Mouse (Mus musculus): Measurements from ENCODE around the gene Pxk. TPM values are rescaled to one million over a fixed set of nuclear protein-coding genes. Genes with fewer than 3 reads are reported as not detected.
A peak's percentile ranks its signal among the peaks of the same experiment; 100 is the strongest.

Gene Pxk
- 41.5 and 41.6 TPM in 2 replicates for polyA plus RNA-seq (2015; fragmentation: Nextera tagmentation; extraction: Ambion mirVana)

DNA sequence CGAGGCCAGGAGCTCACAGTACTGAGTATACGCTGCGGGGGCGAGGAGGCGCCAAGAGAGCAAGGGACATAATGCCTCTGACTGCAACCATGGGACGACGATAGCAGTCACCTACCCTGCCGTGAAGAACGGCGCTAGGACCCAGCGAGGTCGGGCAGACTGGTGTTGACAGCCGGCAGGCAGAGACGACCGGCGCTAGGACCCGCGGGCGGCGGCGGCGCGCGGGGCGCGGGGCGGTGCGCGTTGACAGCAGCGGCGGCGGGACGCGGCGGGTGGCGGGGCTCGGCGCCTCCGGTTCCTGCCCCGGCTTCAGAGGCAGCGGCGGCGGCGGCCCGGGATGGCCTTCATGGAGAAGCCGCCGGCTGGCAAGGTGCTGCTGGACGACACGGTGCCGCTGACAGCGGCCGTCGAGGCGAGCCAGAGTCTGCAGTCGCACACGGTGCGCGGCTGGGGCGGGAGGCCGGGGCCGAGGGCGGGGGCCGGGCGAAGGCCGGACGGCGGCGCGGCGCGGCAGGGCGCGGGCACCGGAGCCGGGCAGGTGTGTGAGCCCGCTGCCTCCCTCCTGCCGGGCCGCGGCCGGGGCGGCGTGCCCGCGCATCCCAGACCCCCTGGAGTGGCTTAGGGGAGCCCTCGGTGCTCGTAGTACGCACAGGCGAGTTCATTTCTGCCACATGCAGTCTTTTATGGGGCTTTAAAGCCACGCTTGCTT, at the start of gene Pxk:
Pxk (plus strand) TSS at position 234 of the 709 bp plus-strand sequence.
- no peaks in the 10 kb centered on the region for H3K36me3 ChIP-seq
- H3K4me2 ChIP-seq (replicated peaks): peak within 1 kb of the TSS; percentile 72
- no peaks in the 10 kb centered on the region for H3K27me3 ChIP-seq
- no peaks in the 10 kb centered on the region for H3K9me3 ChIP-seq (replicated peaks)
- peak within 1 kb of the TSS; percentile 73 for H3K9ac ChIP-seq
- H3K4me3 ChIP-seq (replicated peaks): peak within 1 kb of the TSS; percentile 90
- peak; percentile 93 for ATAC-seq (ENCODE audit: insufficient number of reproducible peaks, low FRiP score, low TSS enrichment, low read depth)
- under 1% methylated on average over 89 of the region's 89 CpGs for WGBS
- peak within 1 kb of the TSS; percentile 65; the same call in 1 of the 2 replicates for H3K27ac ChIP-seq (replicated peaks)
- peaks cover 14% of the 10 kb centered on the region for H3K4me1 ChIP-seq

DNA sequence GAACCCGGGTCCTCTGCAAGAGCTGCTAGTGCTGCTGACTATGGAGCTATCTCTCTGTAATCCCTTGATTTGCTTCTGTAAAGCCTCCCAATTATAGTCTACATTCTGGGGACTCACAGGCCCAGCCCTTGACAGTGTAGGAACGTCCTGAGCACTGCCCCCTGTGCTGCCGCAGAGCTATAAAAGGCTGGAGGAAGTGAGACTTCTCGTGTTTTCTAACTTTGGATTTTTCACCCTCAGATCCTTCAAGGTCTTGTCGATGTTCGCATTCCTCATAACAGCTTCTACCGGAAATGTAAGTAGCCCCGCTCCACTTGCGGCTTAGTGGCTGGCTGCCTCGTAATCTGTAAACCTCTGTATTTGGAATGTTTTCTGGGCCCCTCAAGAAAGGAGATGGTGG, 48.7 kb upstream of the Pxk start:
- WGBS: 81% methylated on average over 10 of the region's 10 CpGs
- no peak for ATAC-seq (ENCODE audit: insufficient number of reproducible peaks, low FRiP score, low TSS enrichment, low read depth)
- Histone ChIP-seq H3K27ac (replicated peaks) (no peak overlapping the region), H3K9ac (no peak overlapping the region), H3K36me3 (peaks cover 39% of the 10 kb centered on the region; the same call in 1 of the 2 replicates), H3K9me3 (replicated peaks) (no peaks in the 10 kb centered on the region), H3K4me3 (replicated peaks) (no peak overlapping the region), H3K4me2 (replicated peaks) (no peak overlapping the region), H3K4me1 (no peaks in the 10 kb centered on the region), H3K27me3 (no peaks in the 10 kb centered on the region)

DNA sequence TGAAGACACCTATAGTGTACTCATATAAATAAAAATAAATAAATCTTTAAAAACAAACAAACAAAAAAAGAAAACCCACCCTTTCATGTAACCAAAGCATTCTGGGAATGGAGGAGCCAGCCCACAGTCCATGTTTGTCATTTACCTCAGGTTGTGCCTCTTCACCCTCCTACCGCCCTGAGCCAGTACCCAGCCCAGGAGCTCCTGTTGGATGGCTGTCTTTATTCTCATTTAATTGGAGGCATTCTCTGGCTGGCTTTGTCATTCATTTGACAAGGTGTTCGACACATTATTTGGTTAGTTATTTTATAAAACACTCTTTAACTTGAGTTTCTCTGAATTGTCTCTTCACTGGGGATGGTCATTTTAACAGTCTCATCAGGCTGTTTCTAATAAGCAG, 46.1 kb upstream of the Pxk start:
- Histone ChIP-seq H3K27ac (replicated peaks) (no peak overlapping the region), H3K4me1 (no peaks in the 10 kb centered on the region), H3K4me2 (replicated peaks) (no peak overlapping the region), H3K36me3 (peaks cover 27% of the 10 kb centered on the region; the same call in 1 of the 2 replicates), H3K9me3 (replicated peaks) (no peaks in the 10 kb centered on the region), H3K4me3 (replicated peaks) (no peak overlapping the region), H3K9ac (no peak overlapping the region), H3K27me3 (no peaks in the 10 kb centered on the region)
- ATAC-seq (ENCODE audit: insufficient number of reproducible peaks, low FRiP score, low TSS enrichment, low read depth): no peak
- 89% methylated on average over 2 of the region's 2 CpGs for WGBS

DNA sequence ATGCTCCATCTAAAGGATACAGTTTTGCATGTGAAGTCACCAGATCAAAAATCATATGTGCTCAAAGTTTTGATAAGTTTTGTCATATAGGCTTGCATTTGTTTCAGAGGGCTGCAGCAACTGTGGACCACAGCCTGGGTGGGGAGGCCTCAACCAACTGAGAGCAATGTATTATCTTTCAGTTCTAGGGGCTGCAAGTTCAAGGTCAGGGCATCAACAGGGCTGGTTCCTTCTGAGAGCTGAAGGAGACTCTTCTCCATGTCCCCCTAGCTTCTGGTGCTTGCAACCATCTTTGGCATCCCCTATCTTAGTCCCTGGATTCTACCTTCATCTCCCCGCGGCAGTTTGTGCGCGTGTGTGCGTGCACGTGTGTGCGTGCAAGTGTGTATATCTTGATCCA, 45.4 kb upstream of the Pxk start:
- ATAC-seq (ENCODE audit: insufficient number of reproducible peaks, low FRiP score, low TSS enrichment, low read depth): no peak
- peaks cover 24% of the 10 kb centered on the region; the same call in 1 of the 2 replicates for H3K36me3 ChIP-seq
- H3K27ac ChIP-seq (replicated peaks): no peak overlapping the region
- H3K9me3 ChIP-seq (replicated peaks): no peaks in the 10 kb centered on the region
- no peak overlapping the region for H3K4me3 ChIP-seq (replicated peaks)
- 98% methylated on average over 7 of the region's 7 CpGs for WGBS
- no peak overlapping the region for H3K9ac ChIP-seq
- H3K27me3 ChIP-seq: no peaks in the 10 kb centered on the region
- no peaks in the 10 kb centered on the region for H3K4me1 ChIP-seq
- no peak overlapping the region for H3K4me2 ChIP-seq (replicated peaks)

DNA sequence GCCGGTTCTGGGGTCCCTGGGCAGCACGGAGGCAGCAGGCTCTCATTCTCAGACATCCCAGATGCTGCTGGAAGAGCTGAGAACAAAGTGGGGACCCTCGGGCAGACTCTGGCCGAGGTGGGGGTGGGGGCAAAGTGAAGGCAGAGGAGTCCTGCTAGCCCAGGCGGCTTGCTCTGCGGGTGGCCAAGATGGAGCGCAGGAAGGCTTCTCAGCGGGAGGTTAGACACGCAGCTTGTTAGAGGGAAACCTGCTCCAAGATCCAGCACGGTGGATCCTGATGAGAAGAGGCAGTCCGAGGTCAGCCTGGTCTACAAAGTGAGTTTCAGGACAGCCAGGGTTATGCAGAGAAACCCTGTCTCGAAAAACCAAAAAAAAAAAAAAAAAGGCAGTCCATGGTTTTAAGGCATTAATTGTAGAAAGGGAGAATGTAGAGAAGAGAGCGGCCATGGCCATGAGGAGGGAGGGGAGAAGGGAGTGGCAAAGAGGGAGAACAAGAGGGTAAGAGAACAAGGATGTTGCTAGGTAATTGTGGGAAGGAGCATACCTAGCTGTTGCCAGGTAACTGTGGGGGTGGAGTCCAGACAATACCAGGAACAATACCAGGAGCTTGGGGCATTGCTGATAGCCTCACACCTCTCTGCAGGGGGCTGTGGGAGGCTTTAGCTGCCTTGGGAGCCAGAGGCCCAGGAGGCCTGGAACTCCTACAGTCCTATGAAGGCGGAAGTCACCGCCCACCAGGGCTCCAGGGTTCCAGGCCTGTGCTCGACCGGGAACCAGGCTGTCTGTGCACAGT, 43.5 kb upstream of the Pxk start:
- no peak overlapping the region for H3K9ac ChIP-seq
- peak; percentile 82 for ATAC-seq (ENCODE audit: insufficient number of reproducible peaks, low FRiP score, low TSS enrichment, low read depth)

DNA sequence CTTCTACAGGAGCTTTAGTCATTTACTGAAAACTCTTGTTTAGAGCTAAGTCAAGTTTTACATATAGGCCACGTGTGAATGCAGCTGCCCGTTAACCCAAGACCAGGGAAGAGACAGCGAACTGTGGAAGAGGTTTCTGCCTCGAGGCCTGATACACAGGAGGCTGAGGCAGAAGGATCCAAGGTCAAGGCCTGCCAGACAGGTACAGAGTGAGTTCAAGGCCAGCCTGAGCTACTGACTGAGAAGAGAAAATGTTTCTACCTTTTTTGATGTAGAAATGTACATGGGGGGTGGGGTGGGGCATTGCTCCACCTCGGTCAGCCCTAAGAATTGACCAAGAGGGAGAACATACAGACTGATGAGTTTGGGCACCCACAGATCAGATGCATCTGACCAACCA, 41.9 kb upstream of the Pxk start:
- H3K9ac ChIP-seq: no peak overlapping the region
- no peak overlapping the region for H3K4me3 ChIP-seq (replicated peaks)
- H3K4me1 ChIP-seq: no peaks in the 10 kb centered on the region
- H3K36me3 ChIP-seq: peaks cover 11% of the 10 kb centered on the region; the same call in 1 of the 2 replicates
- no peak overlapping the region for H3K27ac ChIP-seq (replicated peaks)
- H3K9me3 ChIP-seq (replicated peaks): no peaks in the 10 kb centered on the region
- no peak for ATAC-seq (ENCODE audit: insufficient number of reproducible peaks, low FRiP score, low TSS enrichment, low read depth)
- no peaks in the 10 kb centered on the region for H3K27me3 ChIP-seq
- H3K4me2 ChIP-seq (replicated peaks): no peak overlapping the region
- 86% methylated on average over 5 of the region's 5 CpGs for WGBS

More for the DNA sequence above, 43.5 kb upstream of the Pxk start:
- H3K27ac ChIP-seq (replicated peaks): no peak overlapping the region
- H3K4me2 ChIP-seq (replicated peaks): no peak overlapping the region
- H3K9me3 ChIP-seq (replicated peaks): no peaks in the 10 kb centered on the region
- peaks cover 17% of the 10 kb centered on the region; the same call in 1 of the 2 replicates for H3K36me3 ChIP-seq
- H3K4me1 ChIP-seq: no peaks in the 10 kb centered on the region
- 29% methylated on average over 17 of the region's 17 CpGs for WGBS
- H3K4me3 ChIP-seq (replicated peaks): no peak overlapping the region
- H3K27me3 ChIP-seq: no peaks in the 10 kb centered on the region

DNA sequence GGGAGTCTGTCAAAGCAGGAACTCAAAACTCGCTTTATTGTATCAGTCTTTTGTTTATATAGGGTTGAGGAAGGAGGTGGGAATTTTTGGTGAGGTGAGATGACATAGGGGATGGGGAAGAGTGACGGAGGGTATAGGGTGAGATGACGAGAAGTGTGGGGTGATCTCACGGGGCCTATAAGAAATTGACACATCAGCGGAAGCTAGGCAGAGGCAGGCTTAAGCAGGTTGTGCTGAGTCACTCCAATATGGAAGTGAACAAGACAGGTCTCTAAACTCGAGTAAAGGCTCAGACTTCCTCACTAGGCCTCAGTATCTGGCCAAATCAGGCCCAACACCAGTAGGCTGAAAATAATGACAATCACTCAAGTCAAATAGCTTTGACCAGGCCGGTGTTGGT, 38.1 kb upstream of the Pxk start:
- Histone ChIP-seq H3K4me3 (replicated peaks) (no peak overlapping the region), H3K27me3 (no peaks in the 10 kb centered on the region), H3K9me3 (replicated peaks) (no peaks in the 10 kb centered on the region), H3K36me3 (peaks cover 5% of the 10 kb centered on the region; the same call in 1 of the 2 replicates), H3K4me2 (replicated peaks) (no peak overlapping the region), H3K27ac (replicated peaks) (no peak overlapping the region), H3K4me1 (0 out of 2 replicates have a peak, but pooled peaks cover 4% of the 10 kb centered on the region), H3K9ac (no peak overlapping the region)
- no peak for ATAC-seq (ENCODE audit: insufficient number of reproducible peaks, low FRiP score, low TSS enrichment, low read depth)
- 92% methylated on average over 7 of the region's 7 CpGs for WGBS

DNA sequence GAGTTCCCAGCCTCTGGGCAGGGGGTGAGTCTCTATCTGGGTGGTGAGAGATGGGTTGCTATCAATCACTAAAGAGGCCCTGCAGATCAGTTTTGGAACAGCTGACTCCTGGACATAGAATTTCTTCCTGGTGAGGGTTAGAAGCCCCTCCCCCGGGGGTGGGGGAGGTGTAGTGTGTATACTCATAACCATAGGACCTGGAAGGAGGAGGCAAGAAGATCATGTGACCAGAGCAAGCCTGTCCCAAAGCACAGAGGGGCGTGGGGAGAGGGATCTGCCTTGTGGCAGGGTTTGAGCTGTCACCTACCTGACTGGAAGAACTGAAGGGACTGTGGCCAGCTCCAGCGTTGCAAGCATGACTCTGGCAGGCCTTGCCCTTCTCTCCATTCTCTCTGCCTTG, 35.9 kb upstream of the Pxk start:
- ATAC-seq (ENCODE audit: insufficient number of reproducible peaks, low FRiP score, low TSS enrichment, low read depth): peak; percentile 63; the same call in 1 of the 2 replicates
- Histone ChIP-seq H3K27ac (replicated peaks) (0 out of 2 replicates have a peak overlapping the region, but pooled peaks have one; percentile 44), H3K9me3 (replicated peaks) (no peaks in the 10 kb centered on the region), H3K9ac (no peak overlapping the region), H3K4me2 (replicated peaks) (no peak overlapping the region), H3K36me3 (no peaks in the 10 kb centered on the region), H3K4me3 (replicated peaks) (no peak overlapping the region), H3K27me3 (no peaks in the 10 kb centered on the region), H3K4me1 (0 out of 2 replicates have a peak, but pooled peaks cover 4% of the 10 kb centered on the region)
- 19% methylated on average over 3 of the region's 3 CpGs for WGBS

DNA sequence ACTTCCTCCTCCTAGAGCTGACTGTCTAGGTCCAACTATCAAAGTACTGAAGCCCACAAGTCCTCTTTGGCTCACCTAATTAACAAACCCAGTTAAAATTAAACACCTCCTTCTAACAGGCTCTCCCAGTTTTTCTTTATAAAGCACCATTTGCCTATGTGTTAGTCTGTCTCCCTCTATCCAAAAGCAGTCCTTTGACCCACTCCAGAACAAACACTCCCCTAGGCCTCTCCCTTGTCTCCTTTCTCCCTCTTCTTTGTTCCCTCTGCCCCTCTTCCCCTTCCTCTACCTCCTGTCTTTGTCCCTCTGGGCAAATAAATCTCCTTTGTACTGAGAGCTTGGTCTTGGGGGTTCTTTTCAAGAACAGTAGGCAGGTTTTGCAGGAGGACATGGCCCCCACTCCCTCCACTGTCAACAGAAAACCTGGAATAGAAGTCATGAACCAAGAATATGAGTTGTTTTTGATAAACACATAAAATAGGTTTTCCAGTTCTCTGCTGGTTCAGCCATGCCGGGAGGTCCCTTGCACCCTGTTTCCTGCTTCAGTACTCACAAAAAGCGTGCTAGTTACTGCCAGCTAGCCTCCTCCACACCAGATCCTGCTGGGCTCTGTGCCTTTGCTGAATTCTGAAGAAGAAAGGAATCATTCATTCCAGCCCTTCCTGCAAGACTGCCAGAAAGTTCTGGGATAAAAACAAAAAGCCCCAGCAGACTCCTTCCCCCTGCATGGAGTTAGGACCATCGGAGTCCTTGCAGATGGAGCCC, 35.3 kb upstream of the Pxk start:
- H3K4me3 ChIP-seq (replicated peaks): no peak overlapping the region
- WGBS: 53% methylated on average over 3 of the region's 3 CpGs
- H3K4me1 ChIP-seq: 0 out of 2 replicates have a peak, but pooled peaks cover 4% of the 10 kb centered on the region
- H3K9ac ChIP-seq: no peak overlapping the region
- H3K4me2 ChIP-seq (replicated peaks): no peak overlapping the region
- no peaks in the 10 kb centered on the region for H3K9me3 ChIP-seq (replicated peaks)
- no peaks in the 10 kb centered on the region for H3K27me3 ChIP-seq
- peak overlapping the region; percentile 44; the same call in 1 of the 2 replicates for H3K27ac ChIP-seq (replicated peaks)
- ATAC-seq (ENCODE audit: insufficient number of reproducible peaks, low FRiP score, low TSS enrichment, low read depth): no peak
- H3K36me3 ChIP-seq: no peaks in the 10 kb centered on the region

DNA sequence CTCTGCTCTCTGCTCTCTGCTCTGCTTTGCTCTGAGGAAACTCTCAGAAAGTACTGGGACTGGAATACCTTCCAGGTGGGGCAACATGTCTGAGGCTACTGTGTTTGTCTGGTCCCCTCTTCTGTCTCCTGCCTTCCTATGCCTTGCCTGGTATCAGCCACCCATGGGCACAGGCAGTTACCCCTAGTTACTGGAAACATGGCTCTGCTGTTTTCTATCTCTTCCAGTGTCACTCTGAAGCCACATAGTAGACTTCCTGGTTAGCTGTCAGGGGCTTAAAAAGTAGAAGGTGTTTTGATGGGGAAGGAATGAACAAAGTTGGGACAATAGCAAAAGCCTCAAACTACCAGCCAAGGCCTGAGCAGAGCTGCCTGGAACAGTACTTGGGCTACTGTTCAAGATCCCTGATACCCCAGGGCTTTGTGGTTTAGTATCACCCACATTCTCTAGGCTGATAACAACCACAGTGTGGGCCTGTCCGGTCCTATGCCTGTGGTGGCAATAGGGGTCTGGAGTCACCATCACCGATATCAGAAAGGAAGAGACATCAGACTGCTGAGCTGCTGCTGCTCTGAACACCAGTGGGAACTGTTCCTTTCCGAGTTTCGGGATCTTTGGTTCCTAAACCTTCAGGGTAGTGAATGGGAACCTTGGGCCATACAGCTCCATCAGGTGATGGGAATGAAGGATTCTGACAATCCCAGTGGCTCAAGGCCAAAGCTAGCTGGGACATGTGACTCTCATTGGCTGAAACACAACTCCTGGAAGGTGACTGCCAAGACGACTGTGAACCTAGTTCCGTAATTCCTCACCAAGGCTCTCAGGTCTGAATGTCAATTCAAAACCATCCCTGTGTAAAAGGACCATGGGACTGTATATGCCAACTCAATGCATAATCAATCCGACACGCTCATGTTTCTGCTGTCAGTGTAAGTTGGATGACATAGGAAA, 33.9 kb upstream of the Pxk start:
- ATAC-seq (ENCODE audit: insufficient number of reproducible peaks, low FRiP score, low TSS enrichment, low read depth): no peak
- Histone ChIP-seq H3K4me3 (replicated peaks) (no peak overlapping the region), H3K36me3 (no peaks in the 10 kb centered on the region), H3K9me3 (replicated peaks) (no peaks in the 10 kb centered on the region), H3K27me3 (no peaks in the 10 kb centered on the region), H3K27ac (replicated peaks) (no peak overlapping the region), H3K4me2 (replicated peaks) (no peak overlapping the region), H3K9ac (no peak overlapping the region), H3K4me1 (0 out of 2 replicates have a peak, but pooled peaks cover 4% of the 10 kb centered on the region)
- 82% methylated on average over 8 of the region's 8 CpGs for WGBS
